Mouse (Mus musculus): Measurements from ENCODE around the gene Clstn3. TPM values are rescaled to one million over a fixed set of nuclear protein-coding genes. Genes with fewer than 3 reads are reported as not detected.
A peak's percentile ranks its signal among the peaks of the same experiment; 100 is the strongest.

The Clstn3 gene
- total RNA-seq, 2 experiments from 2014 or later: 384 to 400 TPM

- intact Hi-C loops (cut with DNase I): no loop called here
- no peak for DNase-seq (ENCODE audit: low spot score in 2 of 2)
These were observed 8.4 kb downstream of the Clstn3 start for GRCm38 (mm10) chr6:124456243-124456642.

- intact Hi-C loops (cut with DNase I): no loop called here
- no peak for DNase-seq (ENCODE audit: low spot score in 2 of 2)
These were observed 10.8 kb downstream of the Clstn3 start for GRCm38 (mm10) chr6:124453756-124454155.

- DNase-seq (ENCODE audit: low spot score in 2 of 2): no peak
- intact Hi-C loops (cut with DNase I): no loop called here
These were observed 12.6 kb downstream of the Clstn3 start for GRCm38 (mm10) chr6:124451995-124452394.

DNA sequence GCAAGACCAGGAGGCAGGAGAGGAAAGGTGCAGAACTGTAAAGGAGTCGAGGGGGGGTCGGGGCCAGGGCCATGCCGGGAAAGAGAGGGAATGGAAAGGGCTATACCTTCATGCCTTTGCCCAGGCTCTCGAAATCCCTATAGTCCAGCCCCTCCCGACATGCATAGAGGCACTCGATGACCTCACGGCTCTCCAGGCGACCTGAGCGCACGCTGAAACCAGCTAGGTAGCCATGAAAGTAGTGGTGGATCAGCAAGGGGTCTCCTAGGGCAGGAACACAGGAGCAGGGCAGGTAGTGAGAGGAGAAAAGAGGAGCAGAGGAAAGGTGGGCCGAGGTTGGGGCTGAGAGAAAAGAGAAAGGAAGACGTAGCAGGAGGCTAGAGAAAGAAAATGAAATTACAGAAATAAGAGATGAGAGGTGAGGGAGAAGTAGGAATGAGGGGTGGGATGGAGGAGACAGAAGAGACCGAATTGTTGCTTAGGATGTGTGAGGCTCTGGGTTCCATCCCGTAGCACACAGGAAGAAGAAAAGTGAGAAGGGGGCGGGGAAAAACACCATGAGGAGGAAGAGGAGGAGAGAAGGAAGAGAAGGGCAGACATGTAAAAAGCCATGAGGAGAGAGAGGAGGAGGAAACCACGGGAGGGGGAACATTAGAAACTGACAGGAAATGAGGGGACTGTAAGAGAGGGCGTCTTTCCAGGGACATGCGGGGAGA, 14.8 kb downstream of the Clstn3 start:
- DNase-seq (ENCODE audit: low spot score in 2 of 2): no peak
- intact Hi-C loops (cut with DNase I): no loop called here

DNA sequence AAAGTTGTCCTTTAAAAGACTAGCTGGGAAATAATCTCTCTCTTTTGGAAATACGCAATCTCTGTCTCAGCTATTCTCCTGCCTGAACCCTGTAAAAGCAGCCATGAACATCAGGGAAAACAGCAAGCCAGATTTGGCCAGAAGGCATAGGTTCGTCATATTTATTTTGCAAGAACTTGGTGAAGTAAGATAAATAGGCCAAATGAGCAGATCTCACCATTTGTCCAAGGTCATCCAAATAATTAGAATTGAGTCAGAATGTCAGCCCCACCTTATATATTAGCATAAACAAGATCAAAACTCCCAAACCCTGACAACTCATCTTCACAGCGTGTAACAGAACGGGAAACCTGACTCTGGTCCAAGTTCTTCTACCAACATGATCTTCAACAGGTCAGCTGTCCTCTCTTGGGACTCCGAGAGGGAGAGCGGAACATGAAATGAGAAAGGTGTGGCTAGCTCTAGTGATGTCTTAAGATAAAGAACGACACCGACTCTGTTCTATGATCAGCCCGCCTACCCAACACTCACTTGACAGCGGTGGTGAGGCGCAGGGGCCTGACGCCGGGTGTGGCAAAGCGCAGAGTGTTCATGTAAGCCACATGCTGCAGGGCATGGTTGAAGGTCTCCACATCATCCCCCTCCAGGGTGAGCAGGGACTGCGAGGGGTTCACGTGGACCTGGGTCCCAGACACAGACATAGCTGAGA, 15.5 kb downstream of the Clstn3 start:
- DNase-seq (ENCODE audit: low spot score in 2 of 2): no peak
- intact Hi-C loops (cut with DNase I): no loop called here

DNA sequence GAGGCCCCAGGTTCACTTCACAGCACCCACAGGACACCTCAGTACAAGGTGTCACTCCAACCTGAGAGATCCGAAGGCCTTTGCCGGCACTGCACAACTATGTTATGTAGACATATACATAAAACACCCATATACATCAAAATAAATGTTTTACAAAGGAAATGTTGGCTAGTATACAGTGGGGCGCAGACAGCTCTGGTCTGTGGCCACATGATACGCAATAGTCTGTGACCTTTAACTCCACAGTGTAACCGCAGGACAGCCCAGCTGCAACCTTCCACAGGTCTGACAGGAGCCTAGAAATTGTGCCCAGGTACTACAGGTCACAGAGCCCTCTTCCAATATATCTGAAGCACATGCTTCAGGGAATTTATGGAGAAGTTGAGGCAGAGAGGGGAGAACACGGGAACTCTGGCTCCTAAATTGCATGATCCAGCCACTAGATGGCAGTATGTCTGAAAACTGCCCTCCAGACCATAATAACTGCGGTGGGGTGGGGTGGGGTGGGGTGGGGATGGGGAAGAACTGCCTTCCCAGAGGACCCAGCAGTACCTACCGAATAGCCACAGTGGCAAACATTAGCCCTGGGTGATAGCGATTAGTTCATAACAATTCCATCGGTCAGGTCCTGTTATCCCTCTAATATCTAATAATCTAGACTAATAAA, 16.3 kb downstream of the Clstn3 start:
- intact Hi-C loops (cut with DNase I): no loop called here
- DNase-seq (ENCODE audit: low spot score in 2 of 2): no peak

DNA sequence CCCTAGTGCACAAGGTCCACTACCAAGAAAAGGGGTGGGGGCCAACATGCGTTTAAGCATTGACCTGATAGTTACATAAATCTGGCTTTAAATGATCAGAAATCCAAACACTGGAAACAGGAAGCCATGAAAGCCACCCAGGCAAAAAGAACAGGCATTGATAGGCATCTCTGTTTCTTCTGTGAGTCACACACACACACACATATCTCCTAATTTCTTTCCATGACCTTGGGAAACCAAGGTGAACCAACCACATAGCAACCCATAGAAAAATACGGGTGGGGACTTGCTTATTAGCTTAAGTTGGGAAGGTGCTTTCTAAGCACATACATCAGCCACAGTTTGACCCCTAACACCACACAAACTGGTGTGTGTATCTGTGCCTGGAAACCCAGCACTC, 17.2 kb downstream of the Clstn3 start:
- intact Hi-C loops (cut with DNase I): no loop called here
- no peak for DNase-seq (ENCODE audit: low spot score in 2 of 2)

DNA sequence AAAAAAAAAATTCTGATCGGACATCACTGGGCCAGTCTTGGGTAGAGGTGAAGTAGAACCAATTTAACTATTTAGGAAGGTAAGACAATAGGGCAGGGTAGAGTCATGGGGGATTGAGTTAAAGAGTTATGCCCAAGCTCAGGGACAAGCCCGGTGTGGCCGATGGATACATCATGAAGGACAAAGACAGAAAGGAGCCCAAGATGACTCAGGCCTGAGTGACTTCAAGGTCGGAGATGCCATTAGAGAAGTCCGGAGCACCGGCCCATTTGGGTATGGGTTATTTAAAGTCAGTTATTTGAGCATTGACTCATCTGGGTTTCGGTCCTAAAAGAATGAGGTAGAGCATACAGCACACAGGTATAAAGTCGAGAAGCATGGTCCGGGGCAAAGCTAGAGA, 18.1 kb downstream of the Clstn3 start:
- intact Hi-C loops (cut with DNase I): no loop called here
- no peak for DNase-seq (ENCODE audit: low spot score in 2 of 2)

GRCm38 (mm10) chr6:124446024-124446423, 18.6 kb downstream of the Clstn3 start:
- DNase-seq (ENCODE audit: low spot score in 2 of 2): no peak
- intact Hi-C loops (cut with DNase I): no loop called here

GRCm38 (mm10) chr6:124443338-124443737, 21.3 kb downstream of the Clstn3 start:
- DNase-seq (ENCODE audit: low spot score in 2 of 2): no peak
- intact Hi-C loops (cut with DNase I): no loop called here

DNA sequence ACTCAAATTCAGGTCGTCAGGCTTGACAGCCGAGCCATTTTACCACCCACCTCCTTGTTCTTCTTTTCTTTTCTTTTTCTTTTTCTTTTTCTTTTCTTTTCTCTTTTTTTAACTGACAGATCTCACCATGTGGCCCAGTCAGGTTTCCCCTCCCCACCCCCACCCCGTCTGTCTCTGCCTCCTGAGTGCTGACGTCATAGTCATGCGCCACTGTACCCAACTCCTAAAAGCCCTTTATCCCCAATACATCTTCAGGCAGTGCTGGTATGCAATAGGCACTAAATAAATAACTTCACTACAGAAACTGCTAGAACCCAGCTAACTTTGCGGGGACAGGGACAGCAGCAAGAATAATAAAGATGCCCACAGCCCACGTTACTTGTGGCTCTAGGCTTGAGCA, 28.3 kb downstream of the Clstn3 start:
- intact Hi-C loops (cut with DNase I): no loop called here
- no peak for DNase-seq (ENCODE audit: low spot score in 2 of 2)

DNA sequence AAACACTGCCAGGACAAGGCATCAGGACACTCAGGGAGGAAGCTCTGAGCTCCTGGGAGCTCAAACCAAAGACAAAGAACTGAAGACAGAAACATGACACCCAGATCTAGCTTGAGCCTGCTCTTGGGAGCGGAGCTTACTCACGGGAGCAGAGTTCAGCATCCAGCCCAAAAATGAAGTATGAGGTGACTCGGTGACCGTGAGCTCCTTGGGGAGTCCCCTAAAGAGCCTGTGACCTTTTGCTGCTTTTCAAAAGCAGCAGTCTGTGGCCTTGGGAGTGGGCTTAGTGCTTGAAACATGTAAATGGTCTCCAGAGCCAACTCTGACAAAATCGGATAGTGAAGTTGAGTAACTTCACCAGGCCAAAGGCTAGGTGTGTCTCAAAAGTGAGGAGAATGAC, 29.4 kb downstream of the Clstn3 start:
- intact Hi-C loops (cut with DNase I): no loop called here

DNA sequence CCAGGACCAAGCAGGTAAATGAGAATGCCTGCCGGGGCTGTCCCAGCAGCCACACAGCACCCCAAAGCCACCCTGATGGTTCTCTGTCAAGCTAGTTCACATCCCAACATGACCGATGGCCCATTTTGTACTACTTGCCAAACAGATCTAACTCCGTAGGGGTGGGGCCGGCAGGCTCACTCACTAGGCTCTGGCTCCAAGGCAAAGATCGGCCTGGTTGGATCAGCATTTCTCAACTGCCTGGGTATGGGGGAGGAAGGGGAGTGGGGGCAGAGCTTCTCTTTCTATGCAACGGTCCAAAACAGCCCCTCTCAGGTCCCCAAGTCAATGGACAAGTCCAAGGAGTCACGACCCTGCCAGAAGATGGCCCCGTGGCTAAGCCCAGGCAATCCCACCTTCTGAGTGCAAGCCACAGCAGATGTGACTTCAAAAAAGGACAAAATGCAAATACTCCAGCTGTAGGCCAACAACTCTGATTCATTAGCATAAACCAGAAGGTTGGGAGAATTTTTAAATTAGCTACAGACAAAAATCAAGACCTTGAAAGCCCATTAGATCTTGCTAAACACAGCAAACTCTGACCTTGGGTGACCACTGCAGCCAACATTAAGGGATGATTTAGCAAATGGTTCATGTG, 30.8 kb downstream of the Clstn3 start:
- no peak for DNase-seq (ENCODE audit: low spot score in 2 of 2)
- intact Hi-C loops (cut with DNase I): no loop called here

More for the DNA sequence above, 29.4 kb downstream of the Clstn3 start:
- no peak for DNase-seq (ENCODE audit: low spot score in 2 of 2)

DNA sequence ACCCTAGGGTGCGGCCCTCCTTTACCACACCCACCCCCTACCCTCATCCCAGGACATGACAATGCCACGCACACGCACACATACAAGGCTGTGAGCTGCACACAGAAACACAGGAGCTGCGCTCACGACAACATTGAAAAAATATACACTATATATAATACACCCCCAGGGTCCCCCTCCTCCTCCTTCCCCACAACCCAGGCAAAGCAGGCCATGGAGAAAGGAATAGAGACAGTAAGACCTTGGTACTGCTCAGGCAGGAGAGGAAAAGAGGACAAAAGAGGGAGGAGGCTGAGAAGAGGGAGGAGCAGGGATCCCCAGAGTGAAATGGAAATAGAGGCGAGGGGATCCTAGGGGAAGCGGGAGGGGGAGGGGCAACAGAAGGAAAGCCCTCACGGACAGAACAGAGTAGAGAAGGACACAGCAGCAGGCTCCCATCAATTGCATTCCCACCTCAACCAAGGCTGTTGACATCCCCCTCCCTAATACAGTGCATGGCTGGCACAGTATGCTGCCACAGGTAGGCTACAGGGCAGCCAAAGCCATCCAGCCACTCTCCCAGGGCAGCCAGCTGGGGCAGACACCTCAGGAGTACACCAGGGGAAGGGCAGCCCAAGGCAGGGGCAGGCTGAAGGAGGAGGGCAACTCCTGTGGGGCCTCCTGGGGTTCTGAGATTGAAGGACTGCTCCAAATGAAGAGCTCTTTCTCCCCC, 33.7 kb downstream of the Clstn3 start:
- intact Hi-C loops (cut with DNase I): no loop called here
- DNase-seq (ENCODE audit: low spot score in 2 of 2): no peak

DNA sequence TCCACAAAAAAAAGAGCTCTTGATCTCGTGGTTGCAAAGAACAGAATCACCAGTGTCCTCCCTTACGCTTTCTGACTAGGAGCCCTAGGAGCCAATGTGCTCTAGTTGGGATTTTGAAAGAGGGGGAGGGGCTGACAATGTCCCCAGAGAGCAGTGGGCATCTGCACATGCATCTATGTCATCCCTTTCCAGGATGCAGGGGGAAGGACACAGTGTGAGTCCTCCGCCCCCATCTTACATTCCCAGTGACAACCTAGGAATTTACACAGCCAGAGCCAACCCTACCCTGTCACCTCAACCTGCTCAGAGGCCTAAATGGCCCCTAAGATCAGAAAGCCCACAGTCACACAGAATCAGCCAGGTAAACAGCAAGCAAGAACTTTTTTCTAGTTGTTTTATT, 34.2 kb downstream of the Clstn3 start:
- no peak for DNase-seq (ENCODE audit: low spot score in 2 of 2)
- intact Hi-C loops (cut with DNase I): no loop called here

DNA sequence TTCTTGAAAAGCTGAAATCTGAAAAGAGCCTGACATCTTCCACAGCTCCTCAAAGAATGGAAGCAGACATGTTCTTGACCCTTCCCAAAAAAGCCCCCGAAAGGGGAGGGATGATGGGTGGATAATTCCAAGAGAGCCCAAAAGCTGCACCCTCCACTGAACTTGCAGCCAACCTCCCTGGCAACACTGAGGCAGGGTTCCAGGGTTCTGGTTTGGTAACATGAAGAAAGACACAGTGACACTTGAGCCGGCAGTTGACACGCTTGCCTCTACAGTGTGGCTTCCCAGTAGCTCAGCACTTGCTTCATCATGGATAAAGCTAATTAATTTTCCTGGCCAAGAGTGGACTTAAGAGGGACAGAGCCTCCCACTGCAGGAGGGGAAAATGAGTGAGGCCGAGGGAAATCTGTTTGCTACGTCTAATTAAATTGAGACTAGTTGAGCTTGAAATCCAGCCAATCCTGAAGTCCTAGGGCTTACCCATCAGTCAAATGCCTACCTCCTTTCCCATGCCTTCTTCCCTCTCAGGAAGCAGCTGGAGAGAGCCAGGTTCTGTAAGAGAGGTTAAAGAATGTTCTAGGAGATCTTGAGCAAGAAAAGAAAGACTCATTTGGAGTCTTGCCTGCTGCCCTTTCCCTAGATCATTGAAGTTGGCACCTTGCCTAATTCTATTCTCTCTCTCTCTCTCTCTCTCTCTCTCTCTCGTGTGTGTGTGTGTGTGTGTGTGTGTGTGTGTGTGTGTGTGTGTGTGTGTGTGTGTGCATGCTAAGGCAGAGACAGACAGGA, 36.6 kb downstream of the Clstn3 start:
- no peak for DNase-seq (ENCODE audit: low spot score in 2 of 2)
- intact Hi-C loops (cut with DNase I): no loop called here

- intact Hi-C loops (cut with DNase I): no loop called here
These were observed 37.3 kb downstream of the Clstn3 start for GRCm38 (mm10) chr6:124427289-124427688.

DNA sequence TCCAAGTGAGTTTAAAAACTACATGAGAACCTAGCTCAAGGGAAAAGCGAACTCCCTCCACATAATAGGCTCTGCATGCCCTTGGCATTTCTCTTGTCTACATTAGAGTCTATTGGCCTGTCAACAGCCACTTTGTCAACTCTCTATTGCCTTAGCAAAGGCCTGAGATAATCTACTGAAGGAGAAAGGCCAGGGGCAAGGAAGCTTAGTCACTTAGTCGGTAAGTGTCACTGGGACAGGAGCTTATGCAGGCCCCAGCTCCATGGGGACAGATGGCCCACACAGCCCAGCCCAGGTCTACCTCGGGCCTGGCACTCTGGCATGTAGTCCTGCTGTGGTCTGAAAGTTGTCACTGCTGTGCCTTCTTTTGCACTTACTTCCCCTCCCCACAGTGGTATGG, 38.0 kb downstream of the Clstn3 start:
- DNase-seq (ENCODE audit: low spot score in 2 of 2): no peak
- intact Hi-C loops (cut with DNase I): no loop called here

More at GRCm38 (mm10) chr6:124427289-124427688, 37.3 kb downstream of the Clstn3 start:
- DNase-seq (ENCODE audit: low spot score in 2 of 2): peak in 1 of 2 experiments; percentile 87

DNA sequence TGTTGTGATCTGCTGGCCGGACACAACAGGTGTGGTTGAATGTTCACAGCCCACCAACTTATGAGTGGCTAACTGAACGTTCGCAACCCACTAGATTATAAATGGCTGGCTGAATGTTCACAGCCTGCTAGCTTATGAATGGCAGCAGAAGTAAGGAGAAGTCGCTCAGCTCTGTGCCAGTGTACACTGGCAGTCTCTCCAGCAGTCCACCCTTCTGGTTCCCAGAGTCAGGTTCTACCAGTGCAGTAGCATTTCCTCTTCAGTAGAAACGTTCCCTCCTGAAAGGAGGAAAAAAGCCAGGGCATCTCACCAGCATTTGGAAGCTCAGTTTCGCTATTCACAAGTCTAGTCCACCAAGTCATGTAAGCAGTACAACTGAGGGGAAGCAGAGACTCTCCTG, 39.1 kb downstream of the Clstn3 start:
- intact Hi-C loops (cut with DNase I): no loop called here
- DNase-seq (ENCODE audit: low spot score in 2 of 2): no peak
